Mouse (Mus musculus) liver, postnatal 0 days (tissue): Measurements from ENCODE around the gene Tex38. TPM values are rescaled to one million over a fixed set of nuclear protein-coding genes. Genes with fewer than 3 reads are reported as not detected.

ENCODE experiments used
- ATAC-seq: fragments of 200-750 bp; cut with Nextera tagmentation; 2 replicates; pipeline ENCODE4 v1.8.0; 2017; ENCODE audit warnings: mild to moderate bottlenecking, moderate library complexity
- DNase-seq: peaks from one replicate; pipeline ENCODE4 v3.0.0-alpha.2; 2016
- H3K27ac ChIP-seq: fragments of 300-500 bp; sonication (generic); 2 replicates; pipeline ENCODE4 v1.5.1; 2014; ENCODE audit warnings: antibody characterized with exemption, moderate library complexity, mild to moderate bottlenecking, low read depth
- H3K27me3 ChIP-seq: fragments of 300-500 bp; sonication (generic); 2 replicates; pipeline ENCODE4 v1.6.1; 2014; ENCODE audit warnings: low read length, control low read depth, mixed read lengths; ENCODE audit not compliant: insufficient read depth
- H3K36me3 ChIP-seq: fragments of 300-500 bp; sonication (generic); replicated peaks from 2 replicates; pipeline ENCODE4 v1.6.1; 2014; ENCODE audit warnings: mild to moderate bottlenecking, control low read depth, low read length, moderate library complexity, mixed read lengths; ENCODE audit not compliant: insufficient read depth
- H3K4me1 ChIP-seq: fragments of 300-500 bp; sonication (generic); 2 replicates; pipeline ENCODE4 v1.6.1; 2014; ENCODE audit warnings: antibody characterized with exemption, mild to moderate bottlenecking, control low read depth; ENCODE audit not compliant: insufficient read depth
- H3K4me2 ChIP-seq: fragments of 300-500 bp; sonication (generic); 2 replicates; pipeline ENCODE4 v1.6.1; 2014; ENCODE audit warnings: low read depth, mild to moderate bottlenecking, low read length, moderate library complexity, mixed read lengths
- H3K4me3 ChIP-seq: fragments of 300-500 bp; sonication (generic); 2 replicates; pipeline ENCODE4 v1.5.1; 2014; ENCODE audit warnings: low read depth, low read length
- H3K9ac ChIP-seq: fragments of 300-500 bp; sonication (generic); replicated peaks from 2 replicates; pipeline ENCODE4 v1.6.1; 2014; ENCODE audit warnings: mild to moderate bottlenecking, moderate library complexity
- H3K9me3 ChIP-seq: fragments of 300-500 bp; sonication (generic); 2 replicates; pipeline ENCODE4 v1.6.1; 2016; ENCODE audit warnings: mild to moderate bottlenecking, control low read depth, low read length, mixed read lengths
- CTCF ChIP-seq: sonication (generic); IDR thresholded peaks from 2 replicates; pipeline ENCODE4 v1.5.1; 2016; ENCODE audit warnings: antibody characterized with exemption, low read depth
- EP300 ChIP-seq: IDR thresholded peaks from 2 replicates; pipeline ENCODE4 v1.6.1; 2016; ENCODE audit warnings: antibody characterized with exemption, low read depth, mild to moderate bottlenecking
- WGBS: fragments of 180-500 bp; shearing (Covaris S2); extraction: QIAGEN DNeasy Blood & Tissue Kit; methylation state at CpG from one replicate; pipeline ENCODE4 v1.1.7; 2014; ENCODE audit not compliant: insufficient replicate concordance; 5-methylcytosine and 5-hydroxymethylcytosine counted together
- polyA plus RNA-seq: library from polyadenylated mRNA; unstranded; fragments of >200 nt; fragmentation: Nextera tagmentation; extraction: Ambion mirVana; gene quantifications from 2 replicates; pipeline ENCODE4 v1.2.1, GENCODE M21; 2015

The Tex38 gene
- polyA plus RNA-seq, 1 experiment from 2014 or later = 0.22 TPM

- no peak overlapping the region for H3K4me3 ChIP-seq
- no peak overlapping the region for H3K9ac ChIP-seq
- DNase-seq = no peak
- ATAC-seq = no peak
- H3K4me1 ChIP-seq = no peaks in the 10 kb centered on the region
- H3K4me2 ChIP-seq = no peak overlapping the region
- no peaks in the 10 kb centered on the region for H3K9me3 ChIP-seq
- no peaks in the 10 kb centered on the region for H3K27me3 ChIP-seq
- peaks cover 3% of the 10 kb centered on the region; the same call in 1 of the 2 replicates for H3K36me3 ChIP-seq
- WGBS = 74% methylated on average over 4 of the region's 4 CpGs
- H3K27ac ChIP-seq = no peak overlapping the region
- TF ChIP-seq CTCF = no peak
- TF ChIP-seq EP300 = no peak
These were observed 31.5 kb upstream of the Tex38 start for GRCm38 (mm10) chr4:115812326-115812725.

GRCm38 (mm10) chr4:115799981-115800380 is 19.2 kb upstream of the Tex38 start:
- no peak for DNase-seq
- 81% methylated on average over 3 of the region's 3 CpGs for WGBS
- ATAC-seq = no peak

GRCm38 (mm10) chr4:115795360-115795759 is 14.5 kb upstream of the Tex38 start:
- Histone ChIP-seq H3K4me3 (no peak overlapping the region), H3K27ac (no peak overlapping the region), H3K27me3 (no peaks in the 10 kb centered on the region), H3K9ac (no peak overlapping the region), H3K4me2 (no peak overlapping the region), H3K4me1 (no peaks in the 10 kb centered on the region), H3K36me3 (peaks cover 43% of the 10 kb centered on the region), H3K9me3 (no peaks in the 10 kb centered on the region)
- TF ChIP-seq CTCF (no peak), EP300 (no peak)
- no peak for DNase-seq
- ATAC-seq = no peak
- WGBS = 83% methylated on average over 3 of the region's 3 CpGs

More at GRCm38 (mm10) chr4:115799981-115800380, 19.2 kb upstream of the Tex38 start:
- Histone ChIP-seq H3K9me3 (no peaks in the 10 kb centered on the region), H3K4me3 (no peak overlapping the region), H3K9ac (no peak overlapping the region), H3K4me2 (no peak overlapping the region), H3K27ac (no peak overlapping the region), H3K36me3 (peaks cover 38% of the 10 kb centered on the region), H3K4me1 (no peaks in the 10 kb centered on the region), H3K27me3 (no peaks in the 10 kb centered on the region)
- no peak for TF ChIP-seq EP300
- no peak for TF ChIP-seq CTCF

- no peak overlapping the region for H3K27ac ChIP-seq
- TF ChIP-seq EP300 (no peak), CTCF (no peak)
- peaks cover 42% of the 10 kb centered on the region for H3K36me3 ChIP-seq
- WGBS = 76% methylated on average over 3 of the region's 3 CpGs
- no peak for DNase-seq
- H3K4me1 ChIP-seq = peaks cover 3% of the 10 kb centered on the region; the same call in 1 of the 2 replicates
- H3K27me3 ChIP-seq = no peaks in the 10 kb centered on the region
- H3K4me3 ChIP-seq = no peak overlapping the region
- ATAC-seq = no peak
- no peak overlapping the region for H3K9ac ChIP-seq
- H3K9me3 ChIP-seq = no peaks in the 10 kb centered on the region
- H3K4me2 ChIP-seq = no peak overlapping the region
These were observed 10.0 kb upstream of the Tex38 start for GRCm38 (mm10) chr4:115790864-115791263.

- H3K27ac ChIP-seq = peak overlapping the region; percentile 49; the same call in 1 of the 2 replicates
- peak overlapping the region; percentile 72 for H3K4me2 ChIP-seq
- H3K9me3 ChIP-seq = no peaks in the 10 kb centered on the region
- no peaks in the 10 kb centered on the region for H3K27me3 ChIP-seq
- ATAC-seq (peak; percentile 26; the same call in 1 of the 2 replicates), DNase-seq (no peak)
- peak overlapping the region; percentile 76 for H3K4me3 ChIP-seq
- TF ChIP-seq CTCF (no peak), EP300 (no peak)
- peaks cover 19% of the 10 kb centered on the region for H3K36me3 ChIP-seq
- peaks cover 11% of the 10 kb centered on the region for H3K4me1 ChIP-seq
- H3K9ac ChIP-seq = peak overlapping the region; percentile 82
- WGBS = 30% methylated on average over 7 of the region's 7 CpGs
These were observed 4.8 kb upstream of the Tex38 start for GRCm38 (mm10) chr4:115785511-115786034.

- H3K27me3 ChIP-seq = no peaks in the 10 kb centered on the region
- peak within 1 kb of the TSS; percentile 72 for H3K4me2 ChIP-seq
- H3K27ac ChIP-seq = peak within 1 kb of the TSS; percentile 49
- H3K9me3 ChIP-seq = no peaks in the 10 kb centered on the region
- H3K4me3 ChIP-seq = peak within 1 kb of the TSS; percentile 76
- peak; percentile 78 for DNase-seq
- peak; percentile 85 for ATAC-seq
- H3K9ac ChIP-seq = peak within 1 kb of the TSS; percentile 82
- peaks cover 11% of the 10 kb centered on the region for H3K4me1 ChIP-seq
- peaks cover 16% of the 10 kb centered on the region for H3K36me3 ChIP-seq
- WGBS = under 1% methylated on average over 52 of the region's 69 CpGs
- TF ChIP-seq EP300 (no peak), CTCF (peak; percentile 35)
These were observed 4.1 kb upstream of the Tex38 start, which contains the start of gene Atpaf1 for GRCm38 (mm10) chr4:115784769-115785510. Gene Atpaf1, plus strand, starts transcription at chr4:115784812.
